Mouse (Mus musculus) liver, adult 2 months (tissue): ENCODE measurements around the gene Os9.

ENCODE experiments used
- CTCF ChIP-seq: fragments of 200-500 bp; IDR thresholded peaks from 2 replicates; pipeline ENCODE4 v1.5.1; 2011; ENCODE audit warnings: low read depth, low read length, control low read depth
- POLR2A ChIP-seq: fragments of 200-500 bp; IDR thresholded peaks from 2 replicates; pipeline ENCODE4 v1.6.1; 2011; ENCODE audit warnings: low read length, control low read depth; ENCODE audit not compliant: insufficient read depth; ENCODE audit errors: extremely low read depth

GRCm38 (mm10) chr10:127164190-127164589, 43.3 kb upstream of the Os9 start:
- TF ChIP-seq CTCF (no peak), POLR2A (no peak)
